Mouse (Mus musculus): Measurements from ENCODE around the gene Bmper.

Gene Bmper

GRCm38 (mm10) chr9:23364047-23364446 is 141.2 kb downstream of the Bmper start:
- DNase-seq (ENCODE audit: low spot score in 2 of 2), result no peak

- no peak for DNase-seq (ENCODE audit: low spot score in 2 of 2)
Measured at GRCm38 (mm10) chr9:23368124-23368523, 145.2 kb downstream of the Bmper start.

GRCm38 (mm10) chr9:23374789-23375460 is 152.0 kb downstream of the Bmper start:
- no peak for DNase-seq (ENCODE audit: low spot score in 2 of 2)

- no peak for DNase-seq (ENCODE audit: low spot score in 2 of 2)
Measured at GRCm38 (mm10) chr9:23377831-23378730, 155.2 kb downstream of the Bmper start.

GRCm38 (mm10) chr9:23378731-23379170 is 155.9 kb downstream of the Bmper start:
- DNase-seq (ENCODE audit: low spot score in 2 of 2), result no peak

- no peak for DNase-seq (ENCODE audit: low spot score in 2 of 2)
Measured at GRCm38 (mm10) chr9:23380171-23380835, 157.4 kb downstream of the Bmper start.

GRCm38 (mm10) chr9:23383291-23383690 is 160.4 kb downstream of the Bmper start:
- DNase-seq (ENCODE audit: low spot score in 2 of 2), result no peak

- no peak for DNase-seq (ENCODE audit: low spot score in 2 of 2)
Measured at GRCm38 (mm10) chr9:23383837-23384236, 161.0 kb downstream of the Bmper start.

- DNase-seq (ENCODE audit: low spot score in 2 of 2), result no peak
Measured at GRCm38 (mm10) chr9:23384880-23385279, 162.0 kb downstream of the Bmper start.

- DNase-seq (ENCODE audit: low spot score in 2 of 2), result no peak
Measured at GRCm38 (mm10) chr9:23386201-23386600, 163.3 kb downstream of the Bmper start.

- no peak for DNase-seq (ENCODE audit: low spot score in 2 of 2)
Measured at GRCm38 (mm10) chr9:23390118-23390517, 167.2 kb downstream of the Bmper start.

GRCm38 (mm10) chr9:23394652-23395317 is 171.9 kb downstream of the Bmper start:
- DNase-seq (ENCODE audit: low spot score in 2 of 2), result no peak

- no peak for DNase-seq (ENCODE audit: low spot score in 2 of 2)
Measured at GRCm38 (mm10) chr9:23396186-23396585, 173.3 kb downstream of the Bmper start.

- no peak for DNase-seq (ENCODE audit: low spot score in 2 of 2)
Measured at GRCm38 (mm10) chr9:23397876-23398275, 175.0 kb downstream of the Bmper start.

GRCm38 (mm10) chr9:23399638-23400284 is 176.9 kb downstream of the Bmper start:
- no peak for DNase-seq (ENCODE audit: low spot score in 2 of 2)

GRCm38 (mm10) chr9:23407416-23407815 is 184.5 kb downstream of the Bmper start:
- DNase-seq (ENCODE audit: low spot score in 2 of 2), result no peak

- DNase-seq (ENCODE audit: low spot score in 2 of 2), result no peak
Measured at GRCm38 (mm10) chr9:23407935-23408781, 185.3 kb downstream of the Bmper start.

GRCm38 (mm10) chr9:23410567-23410966 is 187.7 kb downstream of the Bmper start:
- DNase-seq (ENCODE audit: low spot score in 2 of 2), result no peak

- no peak for DNase-seq (ENCODE audit: low spot score in 2 of 2)
Measured at GRCm38 (mm10) chr9:23412956-23413355, 190.1 kb downstream of the Bmper start.

- no peak for DNase-seq (ENCODE audit: low spot score in 2 of 2)
Measured at GRCm38 (mm10) chr9:23419107-23419506, 196.2 kb downstream of the Bmper start.
